Mouse (Mus musculus) brain, embryonic 14.5 days (tissue): ENCODE data around the gene Pus10.

Experiments used
- CTCF ChIP-seq: fragments of 200-500 bp; IDR thresholded peaks from 2 replicates; pipeline ENCODE4 v1.5.1; 2012; ENCODE audit warnings: inconsistent platforms, mild to moderate bottlenecking, moderate library complexity, borderline replicate concordance; ENCODE audit not compliant: insufficient read depth, insufficient read length; ENCODE audit errors: extremely low read depth
- POLR2A ChIP-seq: fragments of 200-500 bp; IDR thresholded peaks from 2 replicates; pipeline ENCODE4 v1.6.1; 2012; ENCODE audit warnings: mild to moderate bottlenecking, inconsistent platforms, borderline replicate concordance; ENCODE audit not compliant: poor library complexity, insufficient read depth, insufficient read length, severe bottlenecking; ENCODE audit errors: extremely low read depth

- no peak for TF ChIP-seq CTCF
- no peak for TF ChIP-seq POLR2A
Observed at GRCm38 (mm10) chr11:23704604-23705294, 39.3 kb downstream of the Pus10 start.
